Mouse (Mus musculus): ENCODE measurements around the gene Gzmg. TPM values are rescaled to one million over a fixed set of nuclear protein-coding genes. Genes with fewer than 3 reads are reported as not detected.
"Not testable (repeated sequence)": the region's sequence is repeated elsewhere in the genome, so short reads cannot be mapped to it uniquely, and the experiment has no call there.

Gzmg gene
- polyA plus RNA-seq (2012) = not detected in 2 replicates

DNA sequence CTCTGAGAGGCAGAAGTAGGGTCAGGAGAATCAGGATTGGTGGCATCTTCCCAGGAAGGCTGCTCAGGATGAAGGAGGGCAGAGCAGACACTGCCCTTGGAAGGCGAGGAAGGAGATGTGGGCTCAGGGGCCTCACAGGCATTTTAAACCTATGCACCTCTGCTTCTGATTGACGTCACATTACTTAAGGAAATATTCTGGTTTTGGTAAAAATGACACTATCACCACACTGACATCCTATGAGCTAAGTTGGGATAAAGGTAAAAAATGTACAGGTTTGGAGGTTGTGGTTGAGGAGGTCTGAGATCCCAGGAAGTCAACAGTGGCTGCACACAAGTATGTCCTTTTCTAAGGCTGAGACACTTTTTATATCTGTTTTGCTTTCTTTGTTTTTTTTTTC is at the start of gene Gzmg:
TSS of gene Gzmg (minus strand) at position 101 of the 400 bp plus-strand sequence.
- TF ChIP-seq GATA1 (IDR thresholded peaks at IDR 0.05; ENCODE audit: low read length) = not testable (repeated sequence)

DNA sequence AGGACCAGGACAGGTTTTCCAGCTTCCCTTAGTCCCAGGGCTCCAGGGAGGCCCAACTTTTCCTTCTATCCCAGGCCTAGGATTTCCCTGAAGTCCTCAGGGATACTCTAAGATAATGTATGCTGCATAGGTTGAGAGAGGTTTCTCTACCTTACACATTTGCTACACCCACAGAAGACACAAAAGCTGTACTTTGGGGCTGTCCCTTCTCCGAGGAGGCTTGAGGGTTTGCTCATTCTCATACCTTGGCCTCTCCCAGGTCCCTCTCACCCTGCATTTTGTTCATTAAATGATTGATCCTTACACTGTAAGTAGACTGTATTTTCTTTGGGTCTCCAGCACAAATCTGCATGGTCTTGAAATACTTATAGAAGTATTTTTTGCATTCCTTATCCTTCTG is 46.2 kb upstream of the Gzmg start:
- TF ChIP-seq GATA1 (IDR thresholded peaks at IDR 0.05; ENCODE audit: low read length) = no peak

DNA sequence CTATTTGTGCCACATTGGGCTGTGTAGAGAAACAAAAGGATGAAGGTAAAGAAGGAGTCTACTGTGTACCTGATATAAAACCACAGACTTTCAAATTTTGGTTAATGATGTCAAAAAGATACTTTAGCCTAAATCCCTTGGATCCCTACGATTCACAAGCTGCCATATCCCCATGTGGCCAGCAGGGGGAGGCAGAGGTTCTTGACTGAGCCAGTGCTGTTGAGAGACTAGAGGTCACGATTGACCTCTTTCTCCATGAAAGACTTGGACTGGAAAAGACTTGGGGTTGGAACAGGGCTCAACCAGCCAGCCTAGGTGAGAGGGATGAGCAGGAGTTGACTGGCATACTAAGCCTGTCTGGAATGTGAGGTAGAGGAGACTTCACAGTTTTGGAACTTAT is 44.6 kb upstream of the Gzmg start:
- TF ChIP-seq GATA1 (IDR thresholded peaks at IDR 0.05; ENCODE audit: low read length) = no peak

DNA sequence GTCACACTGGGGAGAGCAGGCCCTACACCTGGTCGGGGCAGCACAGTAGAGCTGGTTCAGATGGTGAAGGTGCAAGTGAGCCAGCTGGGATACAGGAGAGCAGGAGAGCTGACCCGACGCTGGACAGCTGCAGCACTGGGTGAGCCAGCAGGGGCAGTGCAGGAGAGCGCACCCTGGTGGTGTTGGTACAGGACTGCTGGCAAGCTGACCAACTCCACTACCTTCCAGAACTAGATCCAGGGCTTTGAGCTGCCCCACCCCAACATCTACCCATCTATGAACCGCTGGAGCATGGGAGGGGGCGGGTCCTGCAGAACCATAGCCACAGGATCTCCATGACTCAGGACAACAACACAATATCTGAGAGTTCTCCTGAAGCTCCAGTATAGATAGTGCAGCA is 27.6 kb upstream of the Gzmg start:
- no peak for TF ChIP-seq GATA1 (IDR thresholded peaks at IDR 0.05; ENCODE audit: low read length)

DNA sequence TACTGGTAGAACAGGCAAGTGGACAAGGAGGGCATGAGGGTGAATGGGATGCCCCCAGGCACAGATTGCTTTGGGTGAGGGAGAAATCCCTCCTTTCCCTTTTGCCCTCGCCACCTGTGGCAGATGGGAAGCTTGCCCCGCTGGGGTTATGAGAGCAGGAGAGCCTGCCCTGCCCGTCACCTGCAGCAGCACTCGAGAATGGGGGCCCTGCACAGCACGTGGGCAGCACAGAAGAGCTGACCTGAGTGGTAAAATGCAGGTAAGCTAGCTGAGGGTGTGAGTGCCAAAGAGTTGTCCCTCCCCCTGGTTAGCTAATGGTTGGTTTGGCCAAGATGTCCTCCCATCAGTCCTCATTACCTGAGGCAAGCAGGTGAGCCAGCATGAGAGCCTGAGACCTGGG is 27.1 kb upstream of the Gzmg start:
- TF ChIP-seq GATA1 (IDR thresholded peaks at IDR 0.05; ENCODE audit: low read length) = no peak

DNA sequence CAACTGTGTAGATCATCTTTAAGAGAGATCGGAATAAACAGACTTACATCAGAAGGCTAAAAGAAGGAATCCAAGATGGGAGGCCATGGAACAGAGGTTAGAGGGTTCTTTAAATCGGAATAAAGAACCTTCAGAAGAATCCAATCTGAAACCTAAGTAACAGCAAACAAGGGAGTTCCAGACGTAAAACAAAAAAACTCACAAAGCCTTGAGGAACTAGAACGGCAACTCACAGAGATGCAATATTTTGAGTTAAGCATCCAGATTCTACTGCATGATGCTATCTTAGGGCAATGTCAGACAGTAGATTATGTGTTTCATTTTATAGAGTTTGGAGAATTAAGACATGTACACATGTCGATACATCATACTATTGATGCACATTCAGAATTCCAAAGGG is 15.1 kb upstream of the Gzmg start, which contains the start of gene Gzmn:
TSS of gene Gzmn (minus strand) at position 101 of the 400 bp plus-strand sequence.
- no peak for TF ChIP-seq GATA1 (IDR thresholded peaks at IDR 0.05; ENCODE audit: low read length)

DNA sequence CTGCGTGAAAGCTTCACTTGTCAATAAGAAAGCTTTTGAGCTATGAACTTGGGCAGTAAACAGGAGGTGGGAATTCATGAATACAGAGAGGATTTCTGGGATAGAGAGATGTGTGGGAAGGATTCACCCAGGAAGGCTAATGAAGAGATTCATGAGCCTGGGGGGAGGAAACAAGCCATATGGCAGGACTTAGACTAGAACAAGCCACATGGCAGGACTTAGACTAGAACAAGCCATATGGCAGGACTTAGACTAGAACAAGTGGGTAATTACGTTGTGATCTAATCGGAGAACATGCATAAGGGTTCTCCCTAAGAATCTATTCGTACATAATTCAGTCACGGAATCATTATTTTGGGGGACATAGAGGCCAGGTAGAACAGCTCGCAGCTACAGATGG is 14.0 kb upstream of the Gzmg start:
- TF ChIP-seq GATA1 (IDR thresholded peaks at IDR 0.05; ENCODE audit: low read length) = no peak

DNA sequence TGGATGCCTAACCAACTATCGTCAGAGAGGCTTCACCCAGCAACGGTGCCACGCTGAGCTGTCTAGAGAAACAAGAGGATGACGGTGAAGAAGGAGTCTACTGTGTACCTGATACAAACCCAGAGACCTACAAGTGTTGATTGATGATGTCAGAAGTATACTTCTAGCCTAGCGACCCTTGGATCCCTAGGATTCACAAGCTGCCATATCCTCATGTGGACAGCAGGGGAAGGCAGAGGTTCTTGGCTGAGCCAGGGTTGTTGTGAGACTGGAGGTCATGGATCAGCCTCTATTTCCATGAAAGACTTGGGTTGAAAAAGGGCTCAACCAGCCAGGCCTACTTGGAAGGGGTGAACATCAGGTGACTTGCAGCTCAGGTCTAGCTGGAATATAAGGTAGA is 13.4 kb upstream of the Gzmg start:
- TF ChIP-seq GATA1 (IDR thresholded peaks at IDR 0.05; ENCODE audit: low read length) = no peak

DNA sequence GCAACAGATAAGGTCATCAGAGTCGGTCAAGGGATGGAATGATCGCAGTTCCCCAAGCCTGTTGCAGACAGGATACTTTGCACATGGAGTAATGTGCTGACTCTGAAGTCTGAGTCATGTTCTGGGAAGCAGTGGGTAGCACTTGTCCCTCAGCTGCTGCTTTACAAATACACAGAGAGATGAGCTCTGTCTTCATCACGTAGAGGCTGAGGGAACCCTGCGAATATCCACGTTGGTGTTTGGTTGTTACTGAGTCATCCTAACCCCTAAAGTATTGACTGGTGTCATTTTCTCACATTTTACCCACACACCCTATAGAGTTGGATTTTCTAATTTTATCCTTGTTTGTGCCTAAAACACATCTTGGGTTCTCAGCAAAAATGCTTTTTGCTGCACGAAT is 8.6 kb upstream of the Gzmg start:
- TF ChIP-seq GATA1 (IDR thresholded peaks at IDR 0.05; ENCODE audit: low read length) = no peak

DNA sequence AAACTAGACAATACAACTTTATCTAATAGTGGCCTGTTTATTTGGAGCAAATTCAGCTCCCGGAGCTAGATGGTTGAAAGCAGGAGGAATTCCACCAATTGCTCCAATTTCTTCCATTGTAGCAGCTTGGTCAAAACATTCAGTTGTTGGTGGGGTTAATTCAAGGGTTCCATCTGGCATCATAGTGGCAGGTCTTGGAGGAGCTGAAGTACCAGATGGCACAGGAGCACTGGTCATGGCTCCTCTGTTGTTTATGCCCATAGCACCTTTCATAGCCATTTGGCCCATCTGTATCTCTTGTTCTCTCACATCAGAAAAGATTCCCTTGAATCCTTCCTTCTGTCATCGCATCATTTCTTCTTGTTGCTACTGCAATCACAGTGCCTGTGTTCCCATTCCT is 2.7 kb upstream of the Gzmg start:
- no peak for TF ChIP-seq GATA1 (IDR thresholded peaks at IDR 0.05; ENCODE audit: low read length)

DNA sequence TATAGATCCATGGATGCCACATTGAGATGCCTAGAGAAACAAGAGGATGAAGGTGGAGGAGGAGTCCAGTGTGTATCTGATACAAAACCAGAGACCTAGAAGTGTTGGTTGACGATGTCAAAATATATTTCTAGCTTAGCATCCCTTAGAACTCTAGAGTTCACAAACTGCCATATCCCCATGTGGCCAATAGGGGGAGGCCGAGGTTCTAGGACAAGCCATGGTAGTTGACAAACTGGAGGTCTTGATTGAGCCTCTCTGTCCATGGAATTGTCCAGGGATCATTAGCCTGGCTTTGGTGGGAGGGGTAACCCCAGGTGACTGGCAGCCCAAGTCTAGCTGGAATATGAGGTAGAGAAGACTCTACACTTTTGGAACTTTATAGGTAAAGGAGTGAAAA is 4.0 kb downstream of the Gzmg start:
- no peak for TF ChIP-seq GATA1 (IDR thresholded peaks at IDR 0.05; ENCODE audit: low read length)

DNA sequence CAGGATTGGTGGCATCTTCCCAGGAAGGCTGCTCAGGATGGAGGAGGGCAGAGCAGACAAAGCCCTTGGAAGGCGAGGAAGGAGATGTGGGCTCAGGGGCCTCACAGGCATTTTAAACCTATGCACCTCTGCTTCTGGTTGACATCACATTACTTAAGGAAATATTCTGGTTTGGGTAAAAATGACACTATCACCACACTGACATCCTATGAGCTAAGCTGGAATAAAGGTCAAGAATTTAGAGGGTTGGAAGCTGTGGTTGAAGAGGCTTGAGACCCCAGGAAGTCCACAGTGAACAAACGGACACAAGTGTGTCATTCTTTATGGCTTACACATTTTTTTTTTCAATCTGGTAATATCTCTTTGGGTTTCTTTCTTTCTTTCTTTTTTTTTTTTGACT is 26.9 kb downstream of the Gzmg start, which contains the start of gene Gzmd:
TSS of gene Gzmd (minus strand) at position 101 of the 400 bp plus-strand sequence.
- not testable (repeated sequence) for TF ChIP-seq GATA1 (IDR thresholded peaks at IDR 0.05; ENCODE audit: low read length)

DNA sequence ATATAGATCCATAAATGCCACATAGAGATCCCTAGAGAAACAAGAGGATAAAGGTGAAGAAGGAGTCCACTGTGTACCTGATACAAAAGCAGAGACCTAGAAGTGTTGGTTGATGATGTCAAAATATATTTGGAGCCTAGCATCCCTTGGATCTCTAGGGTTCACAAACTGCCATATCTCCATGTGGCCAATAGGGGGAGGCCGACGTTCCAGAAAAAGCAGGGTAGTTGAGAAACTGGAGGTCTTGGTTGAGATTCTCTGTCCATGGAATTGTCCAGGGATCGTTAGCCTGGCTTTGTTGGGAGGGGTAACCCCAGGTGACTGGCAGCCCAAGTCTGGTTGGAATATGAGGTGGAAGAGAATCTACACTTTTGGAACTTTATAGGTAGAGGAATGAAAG is 31.0 kb downstream of the Gzmg start:
- TF ChIP-seq GATA1 (IDR thresholded peaks at IDR 0.05; ENCODE audit: low read length) = no peak

DNA sequence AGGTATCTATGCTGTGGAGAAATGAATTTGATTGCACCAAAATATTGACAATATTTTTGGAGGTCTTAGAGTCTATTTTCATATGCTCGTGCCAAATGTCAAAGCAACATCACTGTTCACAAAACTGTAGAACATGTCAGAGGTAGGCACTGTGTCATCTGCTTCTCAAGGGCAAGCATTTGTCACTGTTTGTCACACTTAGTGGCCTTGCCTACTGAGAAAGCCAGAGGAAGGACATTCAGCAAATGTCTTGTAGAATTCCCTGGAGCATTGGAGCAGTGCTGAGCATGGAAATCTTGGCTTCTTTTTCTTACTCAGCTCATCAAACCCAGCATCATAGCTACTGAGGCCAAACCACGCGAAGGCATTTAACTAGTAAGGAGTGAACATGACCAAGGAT is 35.9 kb downstream of the Gzmg start:
- no peak for TF ChIP-seq GATA1 (IDR thresholded peaks at IDR 0.05; ENCODE audit: low read length)

DNA sequence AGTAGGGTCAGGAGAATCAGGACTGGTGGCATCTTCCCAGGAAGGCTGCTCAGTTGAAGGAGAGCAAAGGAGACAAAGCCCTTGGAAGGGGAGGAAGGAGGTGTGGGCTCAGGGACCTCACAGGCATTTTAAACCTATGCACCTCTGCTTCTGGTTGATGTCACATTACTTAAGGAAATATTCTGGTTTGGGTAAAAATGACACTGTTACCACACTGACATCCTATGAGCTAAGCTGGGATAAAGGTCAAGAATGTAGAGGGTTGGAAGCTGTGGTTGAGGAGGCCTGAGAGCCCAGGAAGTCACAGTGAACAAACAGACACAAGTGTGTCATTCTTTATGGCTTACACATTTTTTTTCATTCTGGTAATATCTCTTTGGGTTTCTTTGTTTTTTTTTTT is 38.9 kb downstream of the Gzmg start, which contains the start of gene Gzme:
TSS of gene Gzme (minus strand) at position 101 of the 400 bp plus-strand sequence.
- no peak for TF ChIP-seq GATA1 (IDR thresholded peaks at IDR 0.05; ENCODE audit: low read length)

Other genes with a start within 250 kb of the Gzmg start
- not detected in 2 replicates for gene Cma1, start 214.9 kb downstream of the Gzmg start, polyA plus RNA-seq (2012)
- gene Cma2, start 208.6 kb downstream of the Gzmg start, polyA plus RNA-seq (2012) = not detected in 2 replicates
- 0.05 and 0.10 TPM in 2 replicates for gene Mcpt1, start 141.6 kb downstream of the Gzmg start, polyA plus RNA-seq (2012)
- gene Mcpt9, start 129.1 kb downstream of the Gzmg start, polyA plus RNA-seq (2012) = not detected in 2 replicates
- gene Mcpt2, start 117.5 kb downstream of the Gzmg start, polyA plus RNA-seq (2012) = 0.08 TPM in 2 replicates
- not detected in 2 replicates for gene Mcpt4, start 97.3 kb downstream of the Gzmg start, polyA plus RNA-seq (2012)
- gene Mcpt8, start 74.3 kb downstream of the Gzmg start, polyA plus RNA-seq (2012) = not detected in 2 replicates
- gene Ctsg, start 57.0 kb downstream of the Gzmg start, polyA plus RNA-seq (2012) = not detected in 2 replicates
- not detected in 2 replicates for gene Gzme, start 39.0 kb downstream of the Gzmg start, polyA plus RNA-seq (2012)
- not detected in 2 replicates for gene Gzmd, start 27.0 kb downstream of the Gzmg start, polyA plus RNA-seq (2012)
- not detected in 2 replicates for gene Gzmn, start 15.0 kb upstream of the Gzmg start, polyA plus RNA-seq (2012)
- not detected in 2 replicates for gene Gzmf, start 51.8 kb upstream of the Gzmg start, polyA plus RNA-seq (2012)
- not detected in 2 replicates for gene Gzmc, start 75.1 kb upstream of the Gzmg start, polyA plus RNA-seq (2012)
- 0.13 and 0.36 TPM in 2 replicates for gene Gzmb, start 102.7 kb upstream of the Gzmg start, polyA plus RNA-seq (2012)
- gene Atp12a, start 205.5 kb upstream of the Gzmg start, polyA plus RNA-seq (2012) = not detected in 2 replicates
- not detected in 2 replicates for gene Rnf17, start 243.0 kb upstream of the Gzmg start, polyA plus RNA-seq (2012)

Data from G1E-ER4 (cell line).